Mouse (Mus musculus) erythroblast, embryonic 14.5 days (primary cell): ENCODE measurements around the gene S100pbp.

ENCODE experiments used
- GATA1 ChIP-seq: IDR thresholded peaks from 2 replicates; pipeline ENCODE4 v1.6.1; 2012; ENCODE audit warnings: low read length, inconsistent platforms, mixed read lengths
- TAL1 ChIP-seq: IDR thresholded peaks from 3 replicates; pipeline ENCODE4 v1.6.1; 2012; ENCODE audit warnings: low read length, inconsistent platforms, mixed read lengths

- TF ChIP-seq TAL1 (no peak), GATA1 (no peak)
These were observed 78.7 kb downstream of the S100pbp start for GRCm38 (mm10) chr4:129110804-129111203.
